Mouse (Mus musculus) cerebellum, adult 18-20 months (tissue): ENCODE measurements at regions not wholly inside any gene's neighbourhood (a gene's known extent, or its start where the extent isn't known, plus 50 kb on each side); places are given as distances from the start of the nearest gene placed in this dataset.
"Not testable (repeated sequence)": the region's sequence is repeated elsewhere in the genome, so short reads cannot be mapped to it uniquely, and the experiment has no call there.

ENCODE experiments used
- DNase-seq, 2 experiments: peaks; one replicate each; pipeline ENCODE4 v3.0.0; 2021

DNA sequence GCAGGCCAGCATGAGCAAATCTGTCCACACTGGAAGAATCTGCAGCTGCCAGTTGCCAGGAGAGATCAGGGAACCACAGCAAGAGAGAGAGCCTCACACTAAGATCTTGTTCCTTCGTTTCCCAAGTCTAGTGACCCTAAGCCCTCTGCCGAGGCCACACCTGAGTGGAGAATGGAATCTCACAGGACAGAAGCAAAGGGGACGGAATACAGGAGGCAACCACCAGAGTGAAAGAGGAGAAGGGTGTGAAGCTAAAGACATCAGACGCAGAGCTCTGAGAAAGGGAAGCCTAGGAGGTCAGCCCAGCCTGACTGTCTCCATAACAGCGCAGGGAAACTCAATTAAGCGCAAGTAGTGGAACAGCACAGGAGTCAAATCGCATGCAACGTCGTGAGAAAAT lies 75.0 kb downstream of the Suds3 start:
- DNase-seq, result no peak

DNA sequence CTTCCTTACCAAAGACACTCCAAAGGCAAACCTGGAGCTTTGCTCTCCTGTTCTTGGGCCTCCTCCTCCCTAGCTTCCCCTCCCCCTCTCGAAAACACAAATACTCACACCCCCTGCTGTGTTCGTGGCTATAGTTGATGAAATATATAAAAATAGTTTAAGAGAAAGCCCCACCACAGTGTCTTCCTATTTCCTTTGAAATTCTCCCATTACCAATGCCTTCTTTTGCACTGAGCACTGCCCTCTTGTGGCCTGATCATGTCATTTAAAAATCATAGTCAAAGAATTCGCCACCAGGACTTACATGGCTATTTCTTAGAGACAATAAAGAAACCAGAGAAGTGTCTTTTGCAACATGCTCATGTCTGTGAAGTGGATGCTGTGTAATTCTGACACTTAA lies 78.7 kb downstream of the Suds3 start:
- peak; percentile 67 to 79 for DNase-seq

DNA sequence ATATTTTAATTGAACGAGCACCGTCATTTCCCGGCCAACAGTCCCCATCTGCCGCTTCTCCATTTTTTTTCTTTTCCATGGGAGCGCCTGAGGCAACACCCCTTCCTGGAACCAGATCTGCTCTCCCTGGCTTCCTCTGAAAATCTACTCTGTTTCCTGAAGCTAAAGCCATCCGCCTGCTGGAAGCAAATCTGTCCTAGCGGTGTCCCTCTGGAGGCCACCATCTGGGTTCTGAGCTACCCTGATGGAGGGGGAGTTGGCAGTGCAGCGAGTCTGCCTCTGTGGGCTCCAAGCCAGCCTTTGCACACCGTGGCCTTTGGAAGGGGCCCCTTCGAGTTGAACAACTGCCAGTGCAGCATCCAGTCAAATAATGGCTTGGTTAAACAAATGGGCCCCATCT lies 83.8 kb downstream of the Suds3 start:
- DNase-seq, result peak; percentile 83 to 84

DNA sequence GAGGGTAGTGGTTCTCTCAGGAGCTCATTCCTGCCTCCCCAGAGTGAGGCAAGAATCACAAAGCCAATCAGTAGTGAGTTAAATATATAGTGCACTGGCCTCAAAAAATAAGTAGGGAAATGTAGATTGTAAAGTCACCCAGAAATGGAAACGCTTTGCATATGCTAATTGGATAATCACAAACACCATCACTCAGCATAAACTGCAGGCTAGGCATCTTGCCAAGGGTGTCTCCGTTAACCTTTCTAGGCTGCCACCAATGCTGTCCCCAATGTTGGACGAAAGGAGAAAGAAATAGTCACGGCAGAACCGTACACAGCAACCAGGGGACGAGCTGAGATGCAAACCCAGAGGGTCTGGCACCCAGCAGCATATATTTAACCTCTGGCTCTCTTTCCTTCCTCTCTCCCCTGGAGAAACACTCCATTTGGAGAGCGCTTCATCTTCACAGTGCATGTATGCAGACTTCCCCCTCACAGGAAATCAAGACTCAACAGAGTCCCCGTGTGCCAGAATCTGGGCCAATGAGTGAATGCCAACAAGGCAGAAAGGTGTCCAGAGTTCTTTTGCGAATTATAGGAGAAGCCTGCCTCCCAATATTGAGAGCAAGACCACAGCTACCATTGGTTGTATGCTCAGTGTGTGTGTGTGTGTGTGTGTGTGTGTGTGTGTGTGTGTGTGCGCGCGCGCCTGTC lies 90.1 kb downstream of the Suds3 start:
- DNase-seq, result peak in 1 of 2 experiments; percentile 31

DNA sequence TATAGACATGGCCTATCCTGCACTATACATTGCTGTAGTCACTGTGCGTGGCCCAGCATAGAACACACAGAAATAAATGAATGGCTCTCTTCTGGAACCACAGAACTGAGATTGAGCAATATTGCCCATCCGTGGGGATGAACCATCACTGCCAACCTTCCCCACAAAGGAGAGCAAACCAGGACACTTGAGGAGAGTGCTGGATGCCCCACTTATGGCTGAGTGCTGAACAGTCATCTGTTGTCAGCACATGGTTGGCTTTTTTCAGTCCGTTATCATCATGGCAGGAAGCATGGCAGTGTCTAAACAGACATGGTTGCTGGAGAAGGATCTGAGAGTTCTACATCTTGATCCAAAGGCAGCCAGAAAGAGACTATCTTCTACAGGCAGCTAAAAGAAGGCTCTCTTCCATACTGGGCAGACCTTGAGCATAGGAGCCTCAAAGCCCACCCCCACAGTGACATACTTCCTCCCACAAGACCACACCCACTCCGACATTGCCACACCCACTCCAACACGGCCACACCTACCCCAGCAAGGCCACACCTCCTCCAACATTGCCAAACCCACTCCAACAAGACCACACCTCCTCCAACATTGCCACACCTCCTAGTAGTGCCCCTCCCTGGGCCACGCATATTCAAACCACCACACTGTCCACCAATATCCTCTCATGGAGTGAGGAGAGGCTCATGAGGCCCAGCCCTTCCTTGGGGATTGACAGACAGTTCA lies 97.3 kb downstream of the Suds3 start:
- DNase-seq, result no peak

DNA sequence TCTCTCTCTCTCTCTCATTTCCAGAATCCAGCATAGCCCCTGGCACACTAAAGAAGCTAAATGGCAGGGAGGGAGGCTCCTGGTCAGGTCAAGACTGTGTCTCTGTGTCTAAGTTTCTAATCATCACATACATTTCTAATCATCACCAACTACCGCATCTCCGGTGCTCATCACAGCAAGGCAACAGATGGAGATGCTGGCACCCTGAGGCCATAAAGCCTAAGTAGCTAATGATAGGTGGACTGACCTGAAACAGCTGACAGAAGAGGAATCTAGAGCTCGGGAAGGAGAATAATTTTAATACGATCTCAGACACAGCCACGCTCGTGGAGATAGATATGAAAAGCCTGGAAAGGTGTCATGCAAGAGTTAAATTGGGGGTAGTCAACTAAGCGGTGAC lies 104.8 kb downstream of the Suds3 start:
- DNase-seq, result peak; percentile 58 to 64

DNA sequence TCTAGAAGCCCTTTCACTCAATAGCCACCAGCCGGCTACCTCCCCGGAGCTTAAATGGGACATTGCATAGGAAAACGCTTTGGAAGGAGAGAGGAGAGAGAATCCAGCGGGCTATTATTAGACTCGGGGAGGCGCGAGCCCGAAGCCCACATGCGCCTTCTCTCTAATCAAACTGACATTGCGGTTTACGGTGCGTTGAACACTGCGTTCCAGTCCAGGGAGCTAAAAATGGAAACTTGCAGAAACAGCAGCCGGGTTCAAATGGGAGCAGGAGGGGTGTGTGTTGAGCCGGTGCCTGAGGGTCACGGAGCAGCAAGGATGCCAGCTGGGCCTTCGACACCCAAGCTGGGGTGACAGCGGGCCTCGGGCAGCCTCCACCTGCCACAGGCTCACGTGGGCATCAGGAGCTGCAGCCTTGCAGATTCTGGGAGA lies 115.1 kb downstream of the Suds3 start:
- peak; percentile 77 to 79 for DNase-seq

DNA sequence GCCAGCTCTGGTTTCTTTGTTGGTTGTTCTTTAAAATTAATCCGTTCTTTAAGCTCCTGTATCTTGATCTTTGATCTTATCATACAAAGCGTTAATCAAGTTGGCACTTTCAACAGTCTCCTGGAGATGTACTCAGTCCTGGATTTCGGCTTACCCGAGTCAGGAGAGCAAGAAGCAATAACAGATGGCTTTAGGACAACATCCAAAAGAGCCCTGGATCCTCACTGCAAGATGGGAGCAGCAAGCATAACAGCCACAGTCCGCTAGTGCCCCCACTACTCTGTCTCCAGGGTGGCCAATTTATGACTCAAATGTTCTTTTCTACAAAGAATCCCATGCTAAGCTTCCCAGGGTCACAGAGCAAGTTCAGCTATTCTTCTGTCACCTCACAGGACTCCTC lies 121.4 kb downstream of the Suds3 start:
- DNase-seq, result peak in 1 of 2 experiments; percentile 38

DNA sequence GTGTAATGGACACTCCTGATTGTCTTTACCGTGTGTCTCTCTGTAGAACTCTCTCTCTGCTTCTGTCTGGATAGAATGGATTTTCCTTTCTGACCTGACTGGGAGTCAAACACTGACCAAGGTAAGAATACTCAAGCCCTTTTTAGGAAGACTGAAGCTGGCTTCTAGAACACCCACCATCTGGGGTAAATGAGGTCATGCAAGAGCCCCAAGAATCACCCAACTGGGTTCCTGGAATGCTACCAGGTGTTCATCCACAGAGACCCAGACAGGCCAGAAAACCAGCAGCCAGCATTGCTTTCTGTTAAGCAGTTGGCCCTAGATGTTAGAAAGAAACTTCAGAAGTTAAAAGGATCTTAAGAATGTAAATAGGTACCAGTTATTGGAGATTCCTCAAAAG lies 122.2 kb downstream of the Suds3 start:
- peak; percentile 48 to 49 for DNase-seq

DNA sequence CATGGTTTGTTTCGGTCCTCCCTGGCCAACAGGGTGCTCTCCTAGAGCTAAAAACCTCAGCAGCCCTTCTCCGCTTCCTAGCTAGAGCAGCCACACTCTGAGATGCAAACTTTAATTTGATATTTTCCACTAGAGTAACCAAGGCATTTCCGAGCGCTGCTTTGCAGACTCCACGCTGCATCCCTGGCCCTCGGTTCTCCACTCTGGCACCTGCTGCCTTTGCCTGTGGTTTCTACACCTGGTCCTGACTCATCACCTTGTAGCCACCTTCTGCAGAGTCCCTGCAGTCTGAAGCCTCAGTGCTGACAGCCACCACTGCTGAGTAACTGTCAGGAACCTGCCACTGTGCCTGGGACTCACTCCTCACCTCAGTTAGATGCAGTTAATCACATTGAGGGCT lies 124.5 kb downstream of the Suds3 start:
- peak; percentile 78 to 85 for DNase-seq

DNA sequence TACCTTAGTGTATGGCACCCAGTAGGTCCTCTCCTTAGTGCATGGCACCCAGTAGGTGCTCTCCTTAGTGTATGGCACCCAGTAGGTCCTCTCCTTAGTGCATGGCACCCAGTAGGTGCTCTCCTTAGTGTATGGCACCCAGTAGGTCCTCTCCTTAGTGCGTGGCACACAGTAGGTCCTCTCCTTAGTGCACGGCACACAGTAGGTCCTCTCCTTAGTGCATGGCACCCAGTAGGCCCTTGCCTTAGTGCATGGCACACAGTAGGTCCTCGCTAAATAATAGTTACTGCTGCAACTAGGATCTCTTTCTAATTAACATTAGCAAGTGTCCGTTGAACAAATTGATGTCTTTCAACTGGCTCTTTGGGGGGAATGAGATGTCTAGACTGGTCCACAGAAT lies 144.4 kb downstream of the Suds3 start:
- not testable (repeated sequence) for DNase-seq

DNA sequence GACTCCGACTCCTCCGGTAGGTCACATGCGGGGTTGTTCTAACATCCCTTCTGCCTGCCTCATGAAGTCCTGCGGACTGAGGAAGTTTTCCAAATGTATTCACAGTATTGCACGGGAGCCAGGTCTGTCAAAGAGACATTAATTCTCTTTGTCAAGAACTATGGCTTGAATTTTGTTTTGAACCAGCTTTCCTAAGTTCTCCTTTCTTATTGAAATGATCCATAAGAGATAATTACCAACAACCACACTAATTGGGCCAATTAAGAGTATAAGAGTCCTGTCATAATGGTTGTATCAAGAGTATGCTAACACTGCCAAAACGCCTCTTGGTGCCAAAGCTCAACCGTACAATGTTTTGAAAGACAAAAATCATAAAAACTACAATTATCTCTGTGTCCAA lies 151.7 kb downstream of the Suds3 start:
- no peak for DNase-seq

DNA sequence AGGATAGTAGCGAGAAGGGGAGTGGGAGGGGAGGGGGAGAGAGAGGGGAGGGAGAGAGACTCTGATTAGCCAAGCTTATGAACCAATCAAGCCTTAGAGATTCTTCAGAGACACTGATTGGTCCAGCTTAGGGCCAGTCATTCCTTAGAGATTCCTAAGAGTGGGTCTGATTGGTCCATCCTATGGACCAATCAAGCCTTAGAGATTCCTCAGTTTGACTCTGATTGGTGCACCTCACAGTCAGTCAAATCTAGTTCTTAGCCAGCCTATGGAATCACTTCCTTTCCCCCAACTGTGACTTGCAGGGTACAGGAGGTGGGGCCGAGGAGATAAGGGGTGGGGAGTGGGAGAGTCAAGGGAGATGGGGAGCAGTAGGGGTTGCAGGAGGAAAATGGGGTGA lies 152.8 kb downstream of the Suds3 start:
- no peak for DNase-seq

DNA sequence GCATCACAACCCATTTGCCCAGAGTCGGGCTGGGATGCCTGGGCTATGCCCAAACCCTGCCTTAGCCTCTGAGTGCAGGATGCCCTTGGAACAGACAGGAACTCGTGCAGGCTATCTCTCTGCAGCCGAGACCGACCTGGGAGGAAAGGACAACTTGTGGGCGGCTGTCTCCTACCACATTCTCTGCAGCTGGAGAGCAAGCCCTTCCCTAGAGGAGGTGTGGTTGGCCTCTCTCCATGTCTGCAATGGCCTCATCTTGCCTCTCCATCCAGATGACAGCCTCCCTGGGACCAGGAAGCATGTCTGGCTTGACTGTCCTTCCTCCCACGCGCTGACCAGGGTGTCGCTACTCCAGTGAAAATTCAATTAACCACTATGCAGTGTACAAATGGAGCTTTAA lies 155.9 kb downstream of the Suds3 start:
- DNase-seq, result no peak

DNA sequence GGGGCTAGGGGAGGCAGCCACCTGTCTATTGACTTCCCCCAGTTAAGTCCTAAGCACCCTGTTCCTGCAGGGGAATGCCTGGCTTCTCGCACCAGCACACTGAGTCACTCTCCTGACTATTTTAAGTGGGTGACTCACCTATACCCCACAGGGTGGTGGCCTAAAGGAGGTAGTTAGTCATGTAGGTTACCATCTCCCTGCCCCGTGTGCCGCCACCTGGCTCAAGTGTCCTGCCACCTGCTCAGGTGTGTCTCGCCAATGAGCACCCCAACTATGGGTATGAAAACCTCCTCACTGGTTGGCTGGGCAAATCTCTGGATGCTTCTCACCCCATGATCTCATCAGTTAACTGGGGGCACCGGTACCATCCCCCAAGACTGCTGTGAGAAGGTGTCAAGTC lies 157.8 kb downstream of the Suds3 start:
- peak; percentile 20 to 30 for DNase-seq

DNA sequence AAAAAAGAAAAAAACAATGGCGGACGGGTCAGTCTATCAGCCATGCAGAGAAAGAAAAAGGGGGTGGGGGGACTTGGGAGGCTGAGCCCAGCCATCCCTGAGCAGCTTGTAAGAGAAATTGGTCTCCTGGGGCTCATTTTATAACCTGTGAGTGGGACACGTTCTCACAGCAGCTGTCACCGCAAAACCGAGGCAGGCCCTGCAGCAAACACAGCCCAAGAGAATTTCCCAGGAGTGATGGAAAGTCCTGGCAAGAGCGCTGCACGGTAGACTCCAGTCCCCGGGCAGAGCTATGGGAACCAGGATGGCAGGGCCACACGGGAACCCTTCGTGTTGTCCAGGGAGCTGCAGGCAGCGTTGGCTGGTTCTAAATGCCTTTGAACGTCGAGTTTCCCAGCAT lies 159.3 kb downstream of the Suds3 start:
- DNase-seq, result no peak

DNA sequence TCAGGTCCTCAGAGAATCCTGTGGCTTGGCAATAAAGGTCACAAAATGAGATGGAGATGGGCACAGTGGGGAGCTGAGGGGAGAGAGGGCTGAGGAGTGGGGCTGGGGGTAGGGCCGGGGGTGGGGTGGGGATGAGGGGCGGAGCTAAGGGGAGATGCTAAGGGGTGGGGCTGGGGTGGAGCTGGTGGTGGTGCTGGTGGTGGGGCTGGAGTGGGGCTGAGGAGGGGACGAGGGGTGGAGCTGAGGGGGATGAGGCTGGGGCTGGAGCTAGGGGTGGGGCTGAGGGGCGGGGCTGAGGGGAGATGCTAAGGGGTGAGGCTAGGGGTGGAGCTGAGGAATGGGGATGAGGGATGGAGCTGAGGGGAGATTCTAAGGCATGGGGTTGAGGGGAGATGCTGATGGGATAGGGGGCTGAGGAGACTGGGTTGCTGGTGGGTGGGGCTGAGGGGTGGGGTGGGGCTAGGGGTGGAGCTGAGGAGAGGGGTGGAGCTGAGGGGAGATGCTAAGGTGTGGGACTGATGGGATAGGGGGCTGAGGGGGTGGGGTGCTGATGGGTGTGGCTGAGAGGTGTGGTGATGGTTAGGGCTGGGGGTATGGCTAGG lies 165.5 kb downstream of the Suds3 start:
- DNase-seq, result no peak

DNA sequence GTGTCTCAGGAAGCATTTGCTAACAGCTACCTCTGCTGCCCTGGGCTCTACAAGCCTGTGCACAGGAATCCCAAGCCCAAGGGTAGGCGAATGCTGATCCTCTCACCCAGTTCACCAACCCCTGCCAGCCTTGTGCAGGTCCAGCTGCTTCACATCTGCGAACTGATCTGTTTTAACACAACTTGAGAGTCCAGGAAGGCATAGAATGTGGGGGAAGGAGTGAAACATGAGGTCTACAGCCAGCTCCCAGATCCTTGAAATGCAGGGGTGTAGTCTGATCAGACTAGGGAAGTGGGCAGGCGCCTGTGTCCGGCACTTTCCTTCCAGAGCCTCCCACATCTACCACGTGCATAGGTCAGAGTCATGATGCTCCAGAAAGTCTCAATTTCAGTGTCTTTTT lies 181.3 kb downstream of the Suds3 start:
- DNase-seq, result no peak

DNA sequence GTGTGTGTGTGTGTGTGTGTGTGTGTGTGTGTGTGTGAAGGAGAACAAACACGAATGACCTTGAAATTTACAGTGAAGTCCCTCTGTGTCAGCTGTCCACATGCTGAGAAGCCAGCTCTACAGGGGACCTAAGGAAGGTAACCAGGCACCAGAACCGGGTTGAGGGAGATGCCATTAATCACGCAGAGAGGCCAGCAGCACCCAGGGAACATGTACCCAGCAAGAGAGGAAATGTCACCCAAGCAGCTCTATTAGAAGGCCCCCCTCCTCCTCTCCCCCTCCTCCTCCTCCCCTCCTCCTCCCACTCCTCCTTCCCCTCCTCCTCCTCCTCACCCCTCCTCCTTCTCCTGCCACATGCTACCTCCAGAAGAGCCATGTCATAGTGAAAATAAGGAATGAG lies 181.8 kb downstream of the Suds3 start:
- no peak for DNase-seq

DNA sequence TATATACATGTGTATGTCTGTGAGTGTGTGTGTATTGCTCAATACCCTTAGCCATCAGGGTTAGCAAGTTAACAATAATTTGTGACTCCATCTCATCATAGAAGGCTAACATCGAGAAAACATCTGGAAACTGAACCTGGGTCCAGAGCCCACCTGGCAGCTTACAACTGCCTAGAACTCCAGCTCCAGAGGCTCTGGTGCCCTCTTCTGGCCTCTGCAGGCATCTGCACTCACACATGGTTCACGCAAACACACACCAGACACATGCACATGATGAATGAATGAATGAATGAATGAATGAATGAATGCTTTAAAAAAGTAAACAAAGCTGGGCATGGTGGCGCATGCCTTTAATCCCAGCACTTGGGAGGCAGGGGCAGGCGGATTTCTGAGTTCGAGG lies 182.8 kb downstream of the Suds3 start:
- no peak for DNase-seq

DNA sequence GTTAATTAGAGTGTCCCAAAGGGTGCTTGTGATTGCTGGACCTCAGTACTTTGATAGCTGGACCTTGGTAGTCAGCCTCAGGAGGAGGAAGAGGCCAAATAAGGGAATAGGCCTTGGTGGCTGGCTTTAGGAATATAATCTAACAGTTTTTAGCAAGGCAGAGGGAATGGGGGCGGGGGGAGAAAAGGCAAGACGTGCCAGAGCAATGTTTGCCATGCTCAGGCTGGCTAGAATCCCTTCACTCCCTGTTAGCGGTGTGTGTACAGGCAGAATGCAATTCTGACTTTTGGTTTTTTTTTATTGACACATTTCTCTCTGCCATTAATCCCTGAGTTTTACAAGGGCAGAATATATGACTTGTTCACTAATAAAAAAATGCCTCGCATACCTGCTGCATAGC lies 192.2 kb downstream of the Suds3 start:
- DNase-seq, result no peak

DNA sequence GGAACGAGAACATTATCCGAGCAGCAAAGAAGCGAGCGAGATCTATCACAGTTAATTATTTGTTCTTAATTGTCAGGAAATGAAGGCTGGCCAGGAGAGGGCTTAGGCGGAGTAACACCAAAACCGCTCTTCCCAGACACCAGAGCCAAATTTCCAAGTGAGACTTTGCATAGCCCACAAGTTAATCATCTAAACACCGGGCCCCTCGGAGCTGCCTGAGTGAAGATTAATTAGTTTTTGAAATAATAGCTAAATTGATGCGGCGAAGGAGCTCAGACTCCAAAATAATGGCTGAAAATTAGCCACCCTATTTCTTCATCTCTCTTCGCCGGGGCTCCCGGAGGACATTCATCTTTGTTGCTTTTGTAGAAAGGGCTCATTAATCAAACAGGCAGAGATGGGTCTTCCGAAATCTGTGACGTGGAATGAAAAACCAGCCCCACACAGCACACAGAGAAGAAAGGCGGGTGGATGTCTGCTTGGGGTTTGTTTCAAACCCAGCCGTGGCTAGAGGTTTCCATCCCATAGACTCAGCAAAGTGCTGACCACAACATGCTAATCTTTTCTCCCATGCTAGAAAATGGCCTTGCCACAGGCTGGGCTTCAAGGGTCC lies 193.7 kb downstream of the Suds3 start:
- no peak for DNase-seq

DNA sequence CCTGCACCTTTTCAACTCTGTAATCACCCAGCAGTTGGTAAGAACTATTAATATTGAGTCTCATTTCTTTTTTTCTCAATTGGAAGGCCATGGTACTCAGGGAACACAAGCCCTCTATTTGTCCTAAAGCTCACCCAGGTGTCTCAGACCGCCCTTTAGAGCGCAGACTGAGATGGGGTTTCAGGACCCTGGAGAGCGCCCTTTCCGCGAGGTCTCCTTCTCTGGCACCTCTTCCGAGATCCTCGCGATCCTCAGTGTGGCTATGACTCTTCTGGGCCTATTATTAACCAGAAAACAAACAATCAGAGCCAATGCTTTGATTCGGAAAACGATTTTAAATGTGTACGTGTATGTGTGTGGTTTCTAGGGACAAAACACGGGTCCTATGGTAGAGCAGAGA lies 201.0 kb downstream of the Suds3 start:
- DNase-seq, result no peak

DNA sequence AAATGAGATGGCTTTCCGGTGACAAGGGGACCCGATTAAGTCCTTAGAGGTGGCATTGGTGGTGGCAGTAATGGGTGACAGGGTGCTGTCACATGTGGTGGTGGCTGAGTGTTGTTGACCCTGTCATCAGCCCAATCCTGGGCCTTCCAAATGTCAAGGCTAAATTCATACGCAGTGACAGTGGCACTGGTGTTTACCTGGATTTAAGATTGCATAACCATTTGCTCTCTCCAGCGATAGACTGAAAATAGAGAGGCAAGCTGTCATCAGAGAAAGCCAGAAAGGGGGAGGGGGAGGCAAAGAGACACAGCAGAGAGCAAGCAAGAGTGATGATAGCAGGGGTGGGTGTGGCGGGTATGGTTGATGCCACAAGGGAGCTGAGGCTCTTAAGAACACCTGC lies 215.1 kb downstream of the Suds3 start:
- no peak for DNase-seq
